Mouse (Mus musculus): ENCODE data around the gene Ces2f.
"Not testable (repeated sequence)": the region's sequence is repeated elsewhere in the genome, so short reads cannot be mapped to it uniquely, and the experiment has no call there.

Gene Ces2f

DNA sequence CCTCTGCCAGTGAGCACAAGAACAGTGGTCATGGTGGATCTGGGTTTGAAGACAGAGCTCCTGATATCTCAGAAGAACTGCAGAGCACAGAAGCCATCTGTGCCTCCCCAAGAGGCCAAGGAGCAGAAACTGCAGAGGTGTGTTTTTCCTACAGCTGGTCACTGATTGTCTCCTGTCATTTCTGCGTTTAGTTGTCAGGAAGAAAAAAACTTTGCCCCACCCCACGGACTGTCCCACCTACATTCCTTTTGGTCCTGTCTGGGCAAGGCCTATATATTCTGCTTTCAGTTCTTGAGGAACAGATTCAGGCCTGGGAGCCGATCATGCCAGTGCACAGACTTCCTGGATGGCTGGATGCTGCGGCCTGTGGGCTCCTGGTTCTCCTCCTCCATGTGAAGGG lies at the start of gene Ces2f:
Gene Ces2f (plus strand): TSS at position 301 of the 400 bp plus-strand sequence.
- no peak for DNase-seq

DNA sequence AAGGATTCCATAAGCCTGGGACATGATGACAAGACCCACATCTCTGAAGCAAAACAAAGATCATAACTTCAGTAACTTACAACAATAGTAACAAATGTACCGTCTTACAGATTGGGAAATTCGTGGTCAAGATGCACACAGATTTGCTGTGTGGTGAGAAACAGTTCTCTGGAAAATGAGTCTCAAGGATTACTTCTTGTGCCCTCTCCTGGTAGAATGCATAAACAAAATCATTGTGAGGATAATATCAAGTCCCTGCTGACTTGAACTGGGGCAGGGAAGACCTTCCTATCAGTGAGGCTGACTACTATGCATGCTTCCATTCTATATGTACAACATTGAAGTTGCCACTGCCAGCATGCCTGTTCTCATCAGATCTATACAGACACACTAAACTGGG lies 45.4 kb upstream of the Ces2f start:
- no peak for DNase-seq

DNA sequence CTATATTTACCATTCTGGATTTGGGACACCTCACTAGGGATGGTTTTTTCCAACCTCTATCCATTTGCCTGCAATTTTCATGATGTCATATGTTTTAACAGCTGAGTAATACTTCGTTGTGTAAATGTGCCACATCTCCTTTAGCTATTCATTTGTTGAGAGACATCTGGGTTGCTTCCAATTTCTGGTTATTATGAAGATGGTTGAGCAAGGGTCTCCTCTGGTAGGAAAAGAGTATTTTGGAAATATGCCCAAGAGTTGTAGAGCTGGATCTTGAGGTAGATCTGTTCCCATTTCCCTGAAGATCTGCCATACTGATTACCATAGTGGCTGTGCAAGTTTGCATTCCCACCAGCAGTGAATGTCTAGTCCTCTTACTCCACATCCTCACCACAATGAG lies 40.0 kb upstream of the Ces2f start:
- no peak for DNase-seq

DNA sequence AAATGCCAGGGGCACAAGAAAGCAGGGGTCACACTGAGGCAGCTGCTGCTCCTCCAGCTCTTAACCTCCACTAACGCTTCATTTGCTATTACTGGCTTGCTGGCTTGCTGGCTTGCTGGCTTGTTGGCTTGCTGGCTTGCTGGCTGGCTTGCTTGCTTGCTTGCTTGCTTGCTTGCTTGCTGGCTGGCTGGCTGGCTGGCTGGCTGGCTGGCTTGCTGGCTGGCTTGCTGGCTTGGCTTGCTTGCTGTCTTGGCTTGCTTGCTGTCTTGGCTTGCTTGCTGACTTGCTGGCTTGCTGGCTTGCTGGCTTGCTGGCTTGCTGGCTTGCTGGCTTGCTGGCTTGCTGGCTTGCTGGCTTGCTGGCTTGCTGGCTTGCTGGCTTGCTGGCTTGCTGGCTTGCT lies 38.1 kb upstream of the Ces2f start:
- DNase-seq = not testable (repeated sequence)

DNA sequence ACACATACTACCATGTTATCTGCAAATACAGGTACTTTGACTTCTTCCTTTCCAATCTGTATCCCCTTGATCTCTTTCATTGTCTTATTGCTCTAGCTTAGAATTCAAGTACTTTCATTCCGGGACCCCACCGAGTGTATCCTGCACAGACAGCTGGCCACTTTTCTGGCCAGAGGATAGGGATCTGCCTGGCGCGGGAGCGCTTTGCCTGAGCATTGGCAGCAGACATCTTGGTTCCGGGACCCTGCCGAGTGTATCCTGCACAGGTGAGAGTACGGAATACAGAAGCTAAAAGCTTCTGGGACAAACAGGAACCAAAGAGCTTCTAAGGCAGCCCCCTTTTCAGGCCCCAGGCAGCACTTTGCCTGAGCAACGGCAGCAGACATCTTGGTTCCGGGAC lies 37.5 kb upstream of the Ces2f start:
- DNase-seq = not testable (repeated sequence)

DNA sequence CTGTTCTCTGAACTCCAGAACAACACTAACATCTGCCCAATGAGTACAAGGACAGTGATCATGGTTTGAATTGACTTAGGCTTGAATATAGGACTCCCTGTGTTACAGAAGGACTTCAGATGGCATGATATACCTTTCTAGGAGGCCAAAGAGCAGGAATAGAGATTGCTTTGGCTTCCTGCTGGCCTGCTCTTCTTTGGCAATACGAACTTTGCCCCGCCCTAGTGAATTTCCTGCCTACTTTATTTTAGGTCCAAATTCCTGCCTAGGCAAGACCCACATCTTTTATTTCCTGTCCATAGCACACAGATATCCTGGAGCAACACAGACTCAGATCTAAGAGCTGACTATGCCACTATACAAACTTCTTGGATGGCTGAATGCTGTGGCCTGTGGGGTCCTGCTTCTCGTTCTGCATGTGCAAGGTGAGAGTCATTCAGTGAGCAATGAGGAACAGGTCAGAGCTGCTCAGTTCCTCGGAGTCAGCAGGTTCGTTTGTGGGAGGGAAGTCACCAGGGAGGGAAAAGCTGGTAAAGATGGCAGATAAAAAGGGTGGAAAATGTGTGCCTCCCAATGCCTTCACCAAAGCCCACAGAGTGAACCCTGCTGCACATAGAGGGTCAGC lies 21.1 kb upstream of the Ces2f start, which contains the start of gene Ces2e:
Gene Ces2e (plus strand): TSS at position 289 of the 625 bp plus-strand sequence.
- no peak for DNase-seq

DNA sequence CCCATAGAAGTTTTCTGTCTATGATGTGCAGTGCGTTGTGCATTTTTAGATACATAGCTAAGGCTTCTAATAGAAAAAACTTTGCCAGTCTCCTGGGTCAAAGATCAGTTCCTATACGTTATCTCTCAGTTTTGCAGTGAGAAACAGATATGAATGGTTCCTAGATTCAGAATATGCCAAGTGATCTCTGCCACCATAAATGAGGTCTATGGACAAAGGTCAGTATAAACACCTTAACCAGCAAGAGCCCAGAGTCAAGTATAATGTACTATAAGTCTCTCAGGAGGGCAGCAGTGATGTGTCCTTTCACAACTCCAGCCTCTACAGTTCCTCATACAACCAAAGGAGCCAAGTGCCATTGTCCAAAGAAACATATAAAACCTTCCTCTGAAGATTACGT lies 19.9 kb upstream of the Ces2f start:
- DNase-seq = no peak

DNA sequence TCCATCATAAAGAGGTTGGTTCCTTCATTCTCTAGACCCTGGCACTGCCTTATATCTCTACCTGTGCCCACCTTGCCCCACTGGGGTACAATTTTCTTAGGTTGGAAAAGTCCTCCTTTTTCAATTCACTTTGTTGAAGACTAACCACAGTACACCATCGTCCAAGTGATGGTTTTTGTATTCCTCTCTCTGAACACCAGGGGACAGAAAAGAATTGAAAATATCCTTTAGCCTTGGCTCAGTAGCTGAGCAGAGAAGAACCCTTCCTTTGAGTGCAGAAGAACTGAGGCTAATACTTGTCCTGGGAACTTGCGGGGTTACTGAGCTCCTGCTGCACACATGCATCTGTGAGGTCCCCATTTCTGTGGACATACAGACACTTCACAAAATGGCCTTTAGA lies 2.5 kb upstream of the Ces2f start:
- no peak for DNase-seq

DNA sequence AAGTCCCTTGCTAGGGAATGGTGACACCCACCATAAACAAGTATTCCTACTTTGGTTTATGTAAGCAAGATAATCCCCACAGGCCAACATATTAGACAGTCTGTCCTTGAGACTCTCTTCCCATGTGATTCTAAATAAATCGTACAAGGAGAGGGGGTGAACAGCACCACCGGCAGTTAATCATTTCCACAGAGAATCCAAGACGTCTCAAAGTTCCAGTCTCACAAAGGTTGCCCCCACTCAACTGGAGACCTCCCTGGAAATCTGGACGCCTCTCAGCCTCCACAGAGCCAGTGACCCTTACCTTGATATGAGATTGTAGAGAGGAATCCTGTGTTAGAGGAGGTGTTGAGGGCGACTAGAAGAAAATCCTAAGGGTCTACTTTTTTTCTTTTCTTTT lies 1.9 kb downstream of the Ces2f start:
- DNase-seq = no peak

DNA sequence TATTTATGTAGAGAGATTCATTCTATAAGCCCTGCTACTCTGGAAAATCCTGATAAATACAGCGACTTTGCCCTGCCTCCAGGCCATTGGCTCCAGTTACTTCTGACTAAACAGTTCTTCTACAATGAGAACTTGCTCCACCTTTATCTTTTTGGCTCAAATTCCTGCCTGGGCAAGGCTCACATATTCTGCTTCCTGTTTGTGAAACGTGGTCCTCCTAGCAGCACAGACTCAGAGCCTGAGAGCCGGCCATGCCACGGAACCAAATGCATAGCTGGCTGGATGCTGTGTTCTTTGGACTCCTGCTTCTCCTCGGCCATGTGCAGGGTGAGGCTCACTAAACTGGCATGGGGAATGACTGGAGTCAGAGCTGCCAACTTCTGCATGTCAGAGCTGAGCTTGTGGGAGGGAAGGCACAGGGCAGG lies 14.4 kb downstream of the Ces2f start, which contains the start of gene Ces2g:
Gene Ces2g (plus strand): TSS at position 182 of the 425 bp plus-strand sequence.
- no peak for DNase-seq

DNA sequence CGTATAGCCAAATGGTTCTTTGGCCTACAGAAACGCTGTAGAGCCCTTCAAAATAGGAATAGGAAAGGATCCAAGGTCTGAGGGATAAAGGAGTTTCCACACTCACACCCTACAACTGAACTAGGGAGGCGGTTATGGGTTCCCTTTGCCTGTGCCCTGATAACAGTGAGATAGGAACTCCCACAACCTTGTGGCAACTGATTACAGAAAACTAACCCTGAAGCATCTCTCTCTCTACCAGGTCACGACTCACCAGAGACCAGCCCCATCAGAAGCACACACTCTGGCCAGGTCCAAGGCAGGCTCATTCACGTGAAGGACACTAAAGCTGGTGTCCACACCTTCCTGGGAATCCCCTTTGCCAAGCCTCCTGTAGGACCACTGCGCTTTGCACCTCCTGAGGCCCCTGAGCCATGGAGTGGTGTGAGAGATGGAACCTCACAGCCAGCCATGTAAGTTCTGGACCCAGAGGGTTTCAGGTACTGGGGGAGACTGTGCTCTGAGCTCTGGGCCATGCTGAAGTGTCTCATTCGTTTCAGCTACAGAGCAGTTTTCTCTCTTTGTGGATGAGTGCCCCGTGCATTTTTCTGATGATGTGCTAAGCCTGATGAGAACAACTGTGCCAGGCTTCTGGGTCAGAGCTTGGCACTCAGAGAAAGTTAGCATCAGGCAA lies 15.2 kb downstream of the Ces2f start:
- no peak for DNase-seq

DNA sequence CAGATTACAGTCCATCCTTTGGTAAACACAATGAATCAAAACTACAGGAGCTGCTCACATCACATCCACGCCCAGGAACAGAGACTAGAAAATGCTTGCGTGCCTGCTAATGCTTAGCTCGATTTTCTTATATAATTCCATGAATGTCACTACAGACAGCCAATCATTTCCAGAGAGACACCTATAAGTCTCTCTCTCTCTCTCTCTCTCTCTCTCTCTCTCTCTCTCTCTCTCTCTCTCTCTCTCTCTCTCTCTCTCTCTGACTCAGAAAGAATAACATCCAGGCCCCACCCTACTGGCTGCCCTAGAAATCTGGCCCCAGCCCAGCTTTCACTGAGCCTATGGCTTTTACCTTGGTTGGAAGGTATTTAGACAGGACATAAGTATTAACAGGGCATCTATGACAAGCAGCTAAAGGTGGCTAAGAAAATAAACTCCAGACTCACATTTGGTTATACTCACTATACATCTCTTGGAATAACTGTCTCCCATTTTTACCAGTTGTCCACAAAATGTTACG lies 16.3 kb downstream of the Ces2f start:
- no peak for DNase-seq

DNA sequence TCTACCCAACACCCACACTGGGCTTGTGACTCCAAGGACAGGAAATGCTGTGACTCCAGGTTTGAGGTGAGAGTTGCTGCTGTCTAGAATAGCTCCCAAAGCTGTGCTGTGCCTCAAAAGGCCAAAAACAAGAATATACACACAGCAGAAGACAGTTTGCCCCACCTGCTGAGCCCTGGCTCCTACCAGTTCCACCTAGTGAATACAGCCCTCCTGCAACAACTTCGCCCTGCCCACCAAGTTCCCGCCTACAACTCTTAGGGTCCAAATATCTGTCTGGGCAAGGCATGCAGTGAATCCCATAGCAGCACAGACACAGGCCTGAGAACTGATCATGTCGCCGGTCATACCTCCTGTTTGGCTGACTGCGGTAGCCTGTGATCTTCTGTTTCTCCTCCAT lies 37.0 kb downstream of the Ces2f start:
- no peak for DNase-seq

DNA sequence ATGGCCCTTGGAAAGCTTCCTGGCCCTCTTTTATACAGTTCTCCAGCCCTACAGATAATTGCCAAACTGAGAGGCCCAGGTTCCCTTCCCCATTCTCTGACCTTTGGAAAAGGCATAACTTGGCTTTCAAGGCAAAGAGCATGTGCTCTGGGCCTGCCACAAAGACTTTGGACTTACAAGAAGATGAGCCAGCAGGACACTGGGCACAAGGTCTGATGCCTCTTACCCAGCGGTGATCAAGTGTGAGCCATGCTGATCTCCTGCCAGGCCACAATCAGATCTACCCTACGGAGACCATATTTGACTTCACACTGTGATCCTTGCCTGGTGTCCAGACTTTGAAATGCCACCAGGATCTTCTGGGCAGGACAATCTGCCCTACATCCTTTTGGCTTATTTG lies 37.8 kb downstream of the Ces2f start:
- DNase-seq = no peak

DNA sequence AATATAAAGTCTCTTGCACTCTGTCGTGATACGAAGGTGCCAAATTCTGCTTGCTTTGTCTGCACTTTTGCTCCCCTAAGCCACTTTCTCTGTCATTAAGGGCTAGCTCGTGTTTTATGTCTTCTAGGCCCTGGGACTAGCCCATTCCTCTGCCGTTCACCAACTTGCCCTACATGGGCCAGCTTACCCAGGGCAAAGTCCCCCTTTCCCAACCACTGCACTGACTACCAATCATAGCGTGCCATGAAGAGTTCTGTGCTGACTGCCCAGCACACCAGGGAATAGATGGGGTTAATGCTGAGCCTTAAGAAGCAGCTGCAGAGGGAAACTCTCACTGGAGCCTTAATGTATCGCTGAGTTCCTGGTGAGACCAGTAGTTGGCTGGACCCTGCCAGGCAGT lies 51.0 kb downstream of the Ces2f start:
- DNase-seq = no peak

DNA sequence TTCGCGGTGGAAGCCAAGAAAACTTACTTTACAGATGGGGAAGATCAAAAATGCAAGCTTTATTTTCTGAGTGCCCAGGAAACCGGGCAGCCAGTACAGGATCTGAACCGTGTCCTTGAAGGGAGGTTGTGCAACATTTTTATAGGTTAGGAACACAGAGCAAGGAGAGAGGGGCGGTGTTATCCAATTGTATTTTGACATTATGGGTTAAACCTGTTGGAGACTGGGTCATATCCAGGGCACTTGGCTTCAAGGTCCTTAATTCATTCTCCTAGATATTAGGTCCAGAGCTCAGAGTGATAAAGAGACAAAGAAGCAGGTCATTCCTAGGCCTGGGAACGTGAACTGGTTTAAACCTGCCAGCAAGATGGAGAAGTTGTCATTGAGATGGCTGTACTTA lies 52.0 kb downstream of the Ces2f start:
- no peak for DNase-seq

DNA sequence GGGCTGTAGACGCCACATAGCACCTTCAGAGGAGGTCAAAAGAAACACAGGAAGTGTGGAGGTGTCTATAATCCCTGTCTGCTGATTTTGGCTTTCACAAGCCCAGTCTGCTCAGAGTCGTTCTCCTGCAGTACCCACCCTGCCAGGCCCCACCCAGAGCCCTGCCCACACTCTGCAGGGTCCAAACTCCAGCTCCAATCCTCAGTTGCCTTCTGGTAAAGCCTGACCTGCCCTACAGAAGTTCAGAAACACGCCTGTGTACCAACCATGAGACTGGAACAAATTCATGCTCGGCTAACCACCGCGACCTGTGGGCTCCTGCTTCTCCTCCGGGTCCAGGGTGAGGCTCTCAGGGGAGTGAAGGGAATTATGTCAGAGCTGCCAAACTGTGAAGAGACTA lies 53.4 kb downstream of the Ces2f start, which contains the start of gene Ces2h:
Gene Ces2h (plus strand): TSS at position 268 of the 400 bp plus-strand sequence.
- DNase-seq = no peak
